Mouse (Mus musculus): ENCODE measurements around the gene Josd1. TPM values are rescaled to one million over a fixed set of nuclear protein-coding genes. Genes with fewer than 3 reads are reported as not detected.

The Josd1 gene
- total and polyA plus RNA-seq, 3 experiments, result 30.1 to 48.3 (median 34.9) TPM

GRCm38 (mm10) chr15:79723439-79723838, 35.7 kb upstream of the Josd1 start:
- TF ChIP-seq MXI1 (IDR thresholded peaks at IDR 0.05; ENCODE audit: low read depth, low read length) (no peak), ZC3H11A (IDR thresholded peaks at IDR 0.05; ENCODE audit: low read depth, low read length) (no peak), MYC (IDR thresholded peaks at IDR 0.05; ENCODE audit: low read depth, low read length) (no peak), RAD21 (IDR thresholded peaks at IDR 0.05; ENCODE audit: low read depth, low read length) (peak; percentile 68), EP300 (IDR thresholded peaks at IDR 0.05; ENCODE audit: low read length) (no peak), MAZ (IDR thresholded peaks at IDR 0.05; ENCODE audit: low read depth, low read length) (no peak), ELF1 (IDR thresholded peaks at IDR 0.05; ENCODE audit: low read depth, low read length) (peak; percentile 32; the same call in 1 of the 2 replicates), SMC3 (IDR thresholded peaks at IDR 0.05; ENCODE audit: low read depth, low read length) (peak; percentile 51), USF2 (conservative IDR thresholded peaks at IDR 0.05; ENCODE audit: low read depth, low read length) (no peak), ZKSCAN1 (IDR thresholded peaks at IDR 0.05; ENCODE audit: borderline replicate concordance, low read depth, low read length) (no peak), ETS1 (conservative IDR thresholded peaks at IDR 0.05; ENCODE audit: low read depth, low read length) (no peak), CHD2 (IDR thresholded peaks at IDR 0.05; ENCODE audit: low read length) (no peak), PAX5 (IDR thresholded peaks at IDR 0.05; ENCODE audit: low read length) (no peak), CTCF (conservative IDR thresholded peaks at IDR 0.05 in 1 of 2, IDR thresholded peaks at IDR 0.05 in 1 of 2; ENCODE audit: low read depth in 2 of 2, low read length in 2 of 2) (peak; percentile 25 to 77; a peak in 3 of 4 replicates), SIN3A (IDR thresholded peaks at IDR 0.05; ENCODE audit: low read length) (no peak), KAT2A (IDR thresholded peaks at IDR 0.05; ENCODE audit: insufficient replicate concordance, low read length) (no peak), JUND (conservative IDR thresholded peaks at IDR 0.05; ENCODE audit: low read depth, low read length) (no peak), HCFC1 (IDR thresholded peaks at IDR 0.05; ENCODE audit: low read depth, low read length) (no peak), GABPA (IDR thresholded peaks at IDR 0.05; ENCODE audit: insufficient replicate concordance, low read depth, low read length) (no peak), TCF12 (IDR thresholded peaks at IDR 0.05; ENCODE audit: low read depth, low read length) (no peak), NRF1 (IDR thresholded peaks at IDR 0.05; ENCODE audit: low read depth, low read length) (no peak), NELFE (IDR thresholded peaks at IDR 0.05; ENCODE audit: low read depth, low read length) (no peak), POLR2A (IDR thresholded peaks at IDR 0.05; ENCODE audit: low read depth, low read length) (no peak), MAFK (IDR thresholded peaks at IDR 0.05; ENCODE audit: insufficient replicate concordance, low read length) (no peak), IRF4 (IDR thresholded peaks at IDR 0.05; ENCODE audit: low read depth, low read length) (0 out of 2 replicates have a peak, but pooled peaks have one; percentile 8), E2F4 (IDR thresholded peaks at IDR 0.05; ENCODE audit: insufficient replicate concordance, low read depth, low read length) (no peak), JUN (IDR thresholded peaks at IDR 0.05; ENCODE audit: insufficient read depth, low read depth, low read length) (no peak)
- Histone ChIP-seq H3K27me3 (replicated peaks) (no peaks in the 10 kb centered on the region), H3K4me2 (ENCODE audit: insufficient read depth, low read depth, poor library complexity, severe bottlenecking) (no peak overlapping the region), H3K4me3 (replicated peaks in 1 of 3; ENCODE audit: low read depth in 2 of 3, low read length in 2 of 3, poor library complexity in 1 of 3) (no peak overlapping the region), H3K79me2 (replicated peaks; ENCODE audit: control insufficient read depth, extremely low read depth, insufficient read depth, poor library complexity, severe bottlenecking) (no peaks in the 10 kb centered on the region), H3K9ac (ENCODE audit: insufficient read depth, low read depth) (no peak overlapping the region), H3K9me3 (replicated peaks; ENCODE audit: low read length) (no peaks in the 10 kb centered on the region), H3K27ac (ENCODE audit: insufficient read depth, low read depth) (no peak overlapping the region), H3K36me3 (replicated peaks in 1 of 2; ENCODE audit: control insufficient read depth in 1 of 2, insufficient read depth in 1 of 2, low read length in 1 of 2) (peaks cover 66 to 93% of the 10 kb centered on the region in 2 experiments), H3K4me1 (ENCODE audit: control insufficient read depth in 1 of 2, insufficient read depth in 2 of 2) (peaks cover 0 to 48% of the 10 kb centered on the region in 2 experiments; a peak in 3 of 4 replicates)
- in situ Hi-C loops (cut with MboI; ENCODE audit: low pct_ligation_motif_present, low pct_unique_long_range_greater_than_20kb, low sequenced_read_pairs), result no loop called here
- DNase-seq (ENCODE audit: extremely low read depth), result peak; percentile 62
- dilution Hi-C loops (cut with MboI; ENCODE audit: extremely low pct_ligation_motif_present, extremely low pct_unique_long_range_greater_than_20kb, low sequenced_read_pairs), result no loop called here

Measured in CH12.LX (cell line).